Mouse (Mus musculus) adrenal gland, adult (tissue): ENCODE data around the gene Astn2.
"Not testable (repeated sequence)": the region's sequence is repeated elsewhere in the genome, so short reads cannot be mapped to it uniquely, and the experiment has no call there.

Experiments
- DNase-seq, 2 experiments: peaks; one replicate each; pipeline ENCODE4 v3.0.0; 2022 to 2023; ENCODE audit warnings: low spot score in 1 of 2; ENCODE audit not compliant: inconsistent age in 2 of 2

Gene Astn2

GRCm38 (mm10) chr4:65684401-65684800, 720.0 kb downstream of the Astn2 start:
- no peak for DNase-seq

- not testable (repeated sequence) for DNase-seq
Measured at GRCm38 (mm10) chr4:65679786-65680185, 724.6 kb downstream of the Astn2 start.

GRCm38 (mm10) chr4:65678929-65679328, 725.5 kb downstream of the Astn2 start:
- no peak for DNase-seq

- no peak for DNase-seq
Measured at GRCm38 (mm10) chr4:65678495-65678894, 725.9 kb downstream of the Astn2 start.

- DNase-seq: no peak
Measured at GRCm38 (mm10) chr4:65674267-65674978, 730.0 kb downstream of the Astn2 start.

- DNase-seq: no peak
Measured at GRCm38 (mm10) chr4:65673418-65673933, 730.9 kb downstream of the Astn2 start.

- DNase-seq: no peak
Measured at GRCm38 (mm10) chr4:65672294-65672693, 732.1 kb downstream of the Astn2 start.

GRCm38 (mm10) chr4:65671585-65672184, 732.7 kb downstream of the Astn2 start:
- DNase-seq: no peak

GRCm38 (mm10) chr4:65667030-65667610, 737.3 kb downstream of the Astn2 start:
- no peak for DNase-seq

GRCm38 (mm10) chr4:65663176-65663575, 741.2 kb downstream of the Astn2 start:
- DNase-seq: no peak

GRCm38 (mm10) chr4:65654723-65655122, 749.7 kb downstream of the Astn2 start:
- peak; percentile 72 to 87 for DNase-seq

- no peak for DNase-seq
Measured at GRCm38 (mm10) chr4:65642611-65643010, 761.8 kb downstream of the Astn2 start.

- no peak for DNase-seq
Measured at GRCm38 (mm10) chr4:65638231-65638630, 766.2 kb downstream of the Astn2 start.

- no peak for DNase-seq
Measured at GRCm38 (mm10) chr4:65620125-65620524, 784.3 kb downstream of the Astn2 start.

GRCm38 (mm10) chr4:65613135-65613534, 791.3 kb downstream of the Astn2 start:
- DNase-seq: no peak

- peak in 1 of 2 experiments; percentile 49 for DNase-seq
Measured at GRCm38 (mm10) chr4:65610896-65611295, 793.5 kb downstream of the Astn2 start.

- DNase-seq: peak in 1 of 2 experiments; percentile 31
Measured at GRCm38 (mm10) chr4:65610329-65610728, 794.1 kb downstream of the Astn2 start.

GRCm38 (mm10) chr4:65608112-65608511, 796.3 kb downstream of the Astn2 start:
- no peak for DNase-seq

- DNase-seq: peak in 1 of 2 experiments; percentile 40
Measured at GRCm38 (mm10) chr4:65607184-65607631, 797.2 kb downstream of the Astn2 start.

- no peak for DNase-seq
Measured at GRCm38 (mm10) chr4:65605151-65605702, 799.2 kb downstream of the Astn2 start.

- peak; percentile 98 to 100 for DNase-seq
Measured at GRCm38 (mm10) chr4:65604504-65605150, 799.8 kb downstream of the Astn2 start, which contains the start of gene Trim32. Gene Trim32, plus strand, starts transcription at chr4:65604986.
